Mouse (Mus musculus) embryonic facial prominence, embryonic 10.5 days (tissue): Measurements from ENCODE around the gene Ryr2. TPM values are rescaled to one million over a fixed set of nuclear protein-coding genes. Genes with fewer than 3 reads are reported as not detected.

Experiments used
- DNase-seq: peaks from one replicate; pipeline ENCODE4 v3.0.0-alpha.2; 2017; ENCODE audit warnings: low spot score
- H3K27ac ChIP-seq: fragments of 300-500 bp; sonication (generic); replicated peaks from 2 replicates; pipeline ENCODE4 v1.5.1; 2016; ENCODE audit warnings: mild to moderate bottlenecking
- H3K27me3 ChIP-seq: fragments of 300-500 bp; sonication (generic); replicated peaks from 2 replicates; pipeline ENCODE4 v1.6.1; 2016; ENCODE audit warnings: low read depth, mild to moderate bottlenecking; ENCODE audit not compliant: poor library complexity, severe bottlenecking
- H3K36me3 ChIP-seq: fragments of 300-500 bp; sonication (generic); replicated peaks from 2 replicates; pipeline ENCODE4 v1.6.1; 2016; ENCODE audit warnings: mild to moderate bottlenecking, moderate library complexity
- H3K4me1 ChIP-seq: fragments of 300-500 bp; sonication (generic); 2 replicates; pipeline ENCODE4 v1.6.1; 2016
- H3K4me3 ChIP-seq: fragments of 300-500 bp; sonication (generic); 2 replicates; pipeline ENCODE4 v1.5.1; 2016; ENCODE audit warnings: mild to moderate bottlenecking, moderate library complexity
- H3K9me3 ChIP-seq: fragments of 300-500 bp; sonication (generic); 2 replicates; pipeline ENCODE4 v1.6.1; 2016; ENCODE audit warnings: mild to moderate bottlenecking
- WGBS: fragments of 180-500 bp; shearing (Covaris S2); methylation state at CpG from one replicate; pipeline ENCODE4 v1.1.7; 2016; 5-methylcytosine and 5-hydroxymethylcytosine counted together
- polyA plus RNA-seq: library from polyadenylated mRNA; unstranded; fragments of >200 nt; fragmentation: Nextera tagmentation; extraction: Ambion mirVana; gene quantifications from 2 replicates; pipeline ENCODE4 v1.2.1, GENCODE M21; 2016

Gene Ryr2
- polyA plus RNA-seq, 1 experiment from 2014 or later, result 0.14 TPM

- H3K9me3 ChIP-seq, result no peaks in the 10 kb centered on the region
- WGBS, result 84% methylated on average over 4 of the region's 4 CpGs
- H3K27me3 ChIP-seq, result no peaks in the 10 kb centered on the region
- H3K36me3 ChIP-seq, result no peaks in the 10 kb centered on the region
- no peak for DNase-seq
- no peak overlapping the region for H3K27ac ChIP-seq
- no peak overlapping the region for H3K4me3 ChIP-seq
- H3K4me1 ChIP-seq, result no peaks in the 10 kb centered on the region
Observed at GRCm38 (mm10) chr13:11523612-11524011, 583.1 kb downstream of the Ryr2 start.

- 79% methylated on average over 2 of the region's 2 CpGs for WGBS
- Histone ChIP-seq H3K27me3 (no peaks in the 10 kb centered on the region), H3K27ac (no peak overlapping the region), H3K36me3 (no peaks in the 10 kb centered on the region), H3K4me3 (no peak overlapping the region), H3K4me1 (no peaks in the 10 kb centered on the region), H3K9me3 (no peaks in the 10 kb centered on the region)
- no peak for DNase-seq
Observed at GRCm38 (mm10) chr13:11520765-11521164, 586.0 kb downstream of the Ryr2 start.

GRCm38 (mm10) chr13:11511540-11512177 is 595.1 kb downstream of the Ryr2 start:
- DNase-seq, result no peak
- no peaks in the 10 kb centered on the region for H3K36me3 ChIP-seq
- H3K27ac ChIP-seq, result no peak overlapping the region
- H3K27me3 ChIP-seq, result no peaks in the 10 kb centered on the region
- H3K4me3 ChIP-seq, result no peak overlapping the region
- WGBS, result 72% methylated on average over 2 of the region's 2 CpGs
- 0 out of 2 replicates have a peak, but pooled peaks cover 3% of the 10 kb centered on the region for H3K9me3 ChIP-seq
- H3K4me1 ChIP-seq, result no peaks in the 10 kb centered on the region

Other genes starting within 250 kb of the Ryr2 start
- 22.3 and 22.6 TPM in 2 replicates for gene Mtr, start 151.2 kb upstream of the Ryr2 start, polyA plus RNA-seq
- gene Actn2, start 233.8 kb upstream of the Ryr2 start, polyA plus RNA-seq, result 1.5 and 3.0 TPM in 2 replicates